Mouse (Mus musculus) heart, postnatal 0 days (tissue): ENCODE results near the gene Ppp2r5e. TPM values are rescaled to one million over a fixed set of nuclear protein-coding genes. Genes with fewer than 3 reads are reported as not detected.

ENCODE experiments used
- ATAC-seq: fragments of 200-750 bp; cut with Nextera tagmentation; 2 replicates; pipeline ENCODE4 v1.8.0; 2017; ENCODE audit warnings: low read depth, moderate number of reproducible peaks, moderate library complexity; ENCODE audit not compliant: insufficient read depth
- DNase-seq: peaks from one replicate; pipeline ENCODE4 v3.0.0-alpha.2; 2016; ENCODE audit warnings: low spot score
- H3K27ac ChIP-seq: fragments of 300-500 bp; sonication (generic); 2 replicates; pipeline ENCODE4 v1.5.1; 2014; ENCODE audit warnings: low read depth, mild to moderate bottlenecking
- H3K27me3 ChIP-seq: fragments of 300-500 bp; sonication (generic); 2 replicates; pipeline ENCODE4 v1.6.1; 2014; ENCODE audit warnings: low read length, mixed read lengths; ENCODE audit not compliant: control insufficient read depth, insufficient read depth
- H3K36me3 ChIP-seq: fragments of 300-500 bp; sonication (generic); replicated peaks from 2 replicates; pipeline ENCODE4 v1.6.1; 2014; ENCODE audit warnings: low read length, mixed read lengths; ENCODE audit not compliant: control insufficient read depth, insufficient read depth
- H3K4me1 ChIP-seq: fragments of 300-500 bp; sonication (generic); 2 replicates; pipeline ENCODE4 v1.6.1; 2014; ENCODE audit warnings: antibody characterized with exemption; ENCODE audit not compliant: control insufficient read depth, insufficient read depth
- H3K4me2 ChIP-seq: fragments of 300-500 bp; sonication (generic); 2 replicates; pipeline ENCODE4 v1.6.1; 2014; ENCODE audit warnings: low read depth, mild to moderate bottlenecking, low read length, moderate library complexity
- H3K4me3 ChIP-seq: fragments of 300-500 bp; sonication (generic); 2 replicates; pipeline ENCODE4 v1.5.1; 2014; ENCODE audit warnings: low read depth, low read length
- H3K9ac ChIP-seq: fragments of 300-500 bp; sonication (generic); replicated peaks from 2 replicates; pipeline ENCODE4 v1.6.1; 2014; ENCODE audit warnings: low read depth, low read length, mixed read lengths
- H3K9me3 ChIP-seq: fragments of 300-500 bp; sonication (generic); replicated peaks from 2 replicates; pipeline ENCODE4 v1.6.1; 2016; ENCODE audit warnings: low read length; ENCODE audit not compliant: control insufficient read depth
- CTCF ChIP-seq: IDR thresholded peaks from 2 replicates; pipeline ENCODE4 v1.5.1; 2016; ENCODE audit warnings: antibody characterized with exemption, control low read depth, low read depth
- EP300 ChIP-seq: IDR thresholded peaks from 2 replicates; pipeline ENCODE4 v1.6.1; 2016; ENCODE audit warnings: antibody characterized with exemption, low read depth
- WGBS: fragments of 180-500 bp; shearing (Covaris S2); extraction: QIAGEN DNeasy Blood & Tissue Kit; methylation state at CpG from one replicate; pipeline ENCODE4 v1.1.7; 2014; 5-methylcytosine and 5-hydroxymethylcytosine counted together
- polyA plus RNA-seq: library from polyadenylated mRNA; unstranded; fragments of >200 nt; fragmentation: Nextera tagmentation; extraction: Ambion mirVana; gene quantifications from 2 replicates; pipeline ENCODE4 v1.2.1, GENCODE M21; 2015
- total RNA-seq: library from RNA; depleted of rRNA; stranded (reverse); fragments of >200 nt; gene quantifications from 2 replicates; pipeline ENCODE4 v1.2.3, GENCODE M21; 2014; ENCODE audit warnings: low replicate concordance

Gene Ppp2r5e
- total and polyA plus RNA-seq, 2 experiments from 2014 or later: 7.5 TPM

GRCm38 (mm10) chr12:75562996-75563618 lies 32.9 kb downstream of the Ppp2r5e start:
- Histone ChIP-seq H3K27ac (no peak overlapping the region), H3K4me2 (no peak overlapping the region), H3K9ac (no peak overlapping the region), H3K4me1 (peaks cover 50% of the 10 kb centered on the region), H3K36me3 (no peaks in the 10 kb centered on the region), H3K4me3 (no peak overlapping the region), H3K9me3 (no peaks in the 10 kb centered on the region), H3K27me3 (no peaks in the 10 kb centered on the region)
- no peak for ATAC-seq
- WGBS: 97% methylated on average over 1 of the region's 1 CpGs
- DNase-seq: peak; percentile 5
- TF ChIP-seq EP300: no peak
- no peak for TF ChIP-seq CTCF

DNA sequence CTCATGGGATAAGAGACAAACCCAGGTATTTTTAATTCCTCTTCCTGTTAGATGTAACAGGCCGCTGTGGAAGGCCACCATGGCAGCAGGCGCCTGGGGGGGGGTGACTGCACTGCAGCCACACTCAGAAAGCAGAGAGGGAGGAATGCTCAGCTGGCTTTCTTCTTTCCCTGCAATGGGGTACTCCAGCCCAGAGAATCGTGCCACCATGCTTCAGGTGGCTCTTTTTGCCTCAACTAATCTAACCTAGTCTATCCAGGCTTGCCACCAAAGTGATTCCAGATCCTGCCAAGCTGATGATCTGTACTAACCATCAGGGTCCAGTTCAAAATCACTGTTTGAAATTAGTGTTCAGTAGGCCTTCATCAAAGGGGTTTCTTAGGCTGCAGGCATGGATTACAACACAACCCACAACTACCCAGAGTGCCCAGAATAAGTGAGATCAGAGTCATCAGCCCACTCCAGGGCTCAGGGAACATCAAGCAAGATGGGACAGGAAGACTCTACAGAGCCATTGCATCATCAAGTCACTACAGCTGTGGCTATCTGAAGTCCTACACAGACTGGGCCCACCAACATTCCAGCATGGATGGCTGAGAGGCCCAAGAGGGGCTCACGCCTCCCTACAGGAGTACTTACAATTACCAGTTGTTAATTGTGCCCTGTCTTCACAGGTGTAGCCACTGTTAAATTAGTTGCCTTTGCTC lies 35.2 kb downstream of the Ppp2r5e start:
- WGBS: 67% methylated on average over 4 of the region's 4 CpGs
- DNase-seq (no peak), ATAC-seq (no peak)
- no peak overlapping the region for H3K9ac ChIP-seq
- peak overlapping the region; percentile 78 for H3K27ac ChIP-seq
- no peak overlapping the region for H3K4me2 ChIP-seq
- H3K4me3 ChIP-seq: no peak overlapping the region
- H3K27me3 ChIP-seq: no peaks in the 10 kb centered on the region
- TF ChIP-seq CTCF: no peak
- no peak for TF ChIP-seq EP300
- H3K9me3 ChIP-seq: no peaks in the 10 kb centered on the region
- H3K36me3 ChIP-seq: no peaks in the 10 kb centered on the region
- H3K4me1 ChIP-seq: peaks cover 51% of the 10 kb centered on the region

- peak; percentile 96 for ATAC-seq
- DNase-seq: peak; percentile 84
- Histone ChIP-seq H3K9ac (no peak overlapping the region), H3K4me2 (peak overlapping the region; percentile 16; the same call in 1 of the 2 replicates), H3K36me3 (no peaks in the 10 kb centered on the region), H3K27me3 (no peaks in the 10 kb centered on the region), H3K9me3 (no peaks in the 10 kb centered on the region), H3K4me3 (no peak overlapping the region), H3K4me1 (peaks cover 58% of the 10 kb centered on the region), H3K27ac (peak overlapping the region; percentile 78)
- 12% methylated on average over 2 of the region's 2 CpGs for WGBS
- TF ChIP-seq CTCF (no peak), EP300 (peak; percentile 41; the same call in 1 of the 2 replicates)
These were observed 36.8 kb downstream of the Ppp2r5e start for GRCm38 (mm10) chr12:75559196-75559595.

DNA sequence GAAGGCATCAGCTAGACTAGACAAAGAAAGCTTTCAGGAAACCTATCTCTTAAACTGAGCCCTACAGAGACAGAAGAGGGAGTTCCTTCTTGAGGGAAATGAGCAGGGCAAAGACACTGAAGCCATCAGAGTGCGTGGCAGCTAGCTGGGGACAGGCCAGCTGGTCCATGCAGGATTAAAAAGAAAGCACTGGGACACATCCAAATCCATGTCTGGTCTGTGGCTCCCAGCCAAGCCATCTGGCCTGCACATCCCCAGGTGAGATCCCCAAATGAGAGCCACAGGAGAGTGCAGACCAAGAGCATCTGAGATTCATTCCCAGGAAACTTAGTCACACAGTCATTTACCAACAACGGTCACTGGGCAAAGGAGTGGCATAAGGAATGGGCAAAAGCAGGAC lies 38.2 kb downstream of the Ppp2r5e start:
- 26% methylated on average over 2 of the region's 2 CpGs for WGBS
- DNase-seq: no peak
- ATAC-seq: no peak

GRCm38 (mm10) chr12:75555032-75555431 lies 41.0 kb downstream of the Ppp2r5e start:
- no peak overlapping the region for H3K4me2 ChIP-seq
- no peaks in the 10 kb centered on the region for H3K36me3 ChIP-seq
- H3K4me3 ChIP-seq: no peak overlapping the region
- WGBS: 39% methylated on average over 3 of the region's 3 CpGs
- H3K9ac ChIP-seq: no peak overlapping the region
- H3K27me3 ChIP-seq: no peaks in the 10 kb centered on the region
- no peaks in the 10 kb centered on the region for H3K9me3 ChIP-seq
- no peak overlapping the region for H3K27ac ChIP-seq
- DNase-seq: no peak
- no peak for ATAC-seq
- TF ChIP-seq EP300 (no peak), CTCF (no peak)
- H3K4me1 ChIP-seq: peaks cover 62% of the 10 kb centered on the region

More for the DNA sequence above, 38.2 kb downstream of the Ppp2r5e start:
- Histone ChIP-seq H3K27me3 (no peaks in the 10 kb centered on the region), H3K36me3 (no peaks in the 10 kb centered on the region), H3K4me1 (peaks cover 64% of the 10 kb centered on the region), H3K4me3 (no peak overlapping the region), H3K9ac (no peak overlapping the region), H3K27ac (peak overlapping the region; percentile 78), H3K9me3 (no peaks in the 10 kb centered on the region), H3K4me2 (no peak overlapping the region)
- TF ChIP-seq EP300 (no peak), CTCF (no peak)
